16 mouse cellular contexts compared by ENCODE assay signal in the genomic region with DNA sequence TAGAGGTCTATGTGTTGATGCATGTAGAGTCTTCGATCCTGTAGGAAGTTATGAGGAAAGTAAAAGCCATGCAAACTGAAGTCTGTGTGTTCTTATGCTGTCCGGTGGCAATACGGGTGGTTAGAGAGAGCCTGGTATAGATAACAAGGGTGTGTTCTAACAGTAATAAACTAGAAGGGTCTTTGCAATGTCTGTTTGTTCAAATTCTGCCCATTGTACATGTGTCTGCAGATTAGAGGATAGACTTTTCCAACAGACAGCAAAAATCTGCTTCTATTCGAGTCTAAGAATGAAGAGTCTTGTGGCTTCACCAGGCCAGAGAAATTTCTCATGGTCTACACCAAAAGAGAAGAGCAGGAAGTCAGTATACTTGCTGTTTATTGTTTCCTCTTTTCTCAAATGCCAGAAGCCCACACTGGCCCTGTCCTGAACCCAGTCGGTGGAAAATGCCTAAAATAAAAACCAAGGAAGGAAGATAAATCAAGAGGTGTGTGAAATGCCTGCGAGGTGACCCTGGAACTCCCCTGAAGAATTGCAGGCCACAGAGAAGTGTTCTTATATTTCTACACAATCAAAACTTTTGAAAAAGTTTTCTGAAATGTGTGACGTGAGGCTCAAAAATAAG. TPM values are rescaled to one million over a fixed set of nuclear protein-coding genes. Genes with fewer than 3 reads are reported as not detected.
DNase-seq lines count a peak whose midpoint lies in the region; ATAC-seq lines count a peak whose summit lies in the region.
"Had no signal": no experiment of that assay in that cellular context is flagged by ENCODE, and none has a peak within 500 bp of the region (broad histone marks: within the 10 kb centered on the region; RNA-seq: fewer than 3 reads in every experiment).

No protein-coding gene starts in this region.

- no peak overlapping the region for H3K9ac ChIP-seq in heart, embryonic 13.5 days
- H3K9ac ChIP-seq in liver, embryonic 16.5 days (ENCODE audit: low read depth, low read length), result no peak overlapping the region
- H3K9ac ChIP-seq: embryonic facial prominence, embryonic 12.5 days; forebrain, embryonic 13.5 days; limb, embryonic 15.5 days had no signal

- 0 out of 2 replicates have a peak overlapping the region, but pooled peaks have one; percentile 20 for H3K27ac ChIP-seq in heart, embryonic 13.5 days (replicated peaks)
- no peak overlapping the region for H3K27ac ChIP-seq in heart, embryonic 10.5 days
- peak overlapping the region; percentile 62 for H3K27ac ChIP-seq in liver, embryonic 16.5 days (ENCODE audit: low read length)
- H3K27ac ChIP-seq: embryonic facial prominence, embryonic 12.5 days; forebrain, embryonic 13.5 days; limb, embryonic 15.5 days had no signal

- H3K4me1 ChIP-seq in heart, embryonic 13.5 days, result peaks cover 12% of the 10 kb centered on the region
- H3K4me1 ChIP-seq in heart, embryonic 10.5 days, result 0 out of 2 replicates have a peak, but pooled peaks cover 9% of the 10 kb centered on the region
- peaks cover 24% of the 10 kb centered on the region for H3K4me1 ChIP-seq in liver, embryonic 16.5 days (ENCODE audit: control insufficient read depth, low read depth, low read length)
- H3K4me1 ChIP-seq: forebrain, embryonic 13.5 days; limb, embryonic 15.5 days had no signal

- no peak overlapping the region for H3K4me3 ChIP-seq in heart, embryonic 13.5 days
- no peak overlapping the region for H3K4me3 ChIP-seq in heart, embryonic 10.5 days
- H3K4me3 ChIP-seq in liver, embryonic 16.5 days (ENCODE audit: low read depth, low read length), result no peak overlapping the region
- H3K4me3 ChIP-seq: embryonic facial prominence, embryonic 12.5 days; forebrain, embryonic 13.5 days; limb, embryonic 15.5 days had no signal

- H3K4me2 ChIP-seq in heart, embryonic 13.5 days, result no peak overlapping the region
- H3K4me2 ChIP-seq in liver, embryonic 16.5 days (ENCODE audit: low read depth, low read length), result no peak overlapping the region
- H3K4me2 ChIP-seq: embryonic facial prominence, embryonic 12.5 days; forebrain, embryonic 13.5 days; limb, embryonic 15.5 days had no signal

- H3K36me3 ChIP-seq in heart, embryonic 13.5 days, result no peaks in the 10 kb centered on the region
- no peaks in the 10 kb centered on the region for H3K36me3 ChIP-seq in heart, embryonic 10.5 days
- H3K36me3 ChIP-seq in liver, embryonic 16.5 days (ENCODE audit: control insufficient read depth, insufficient read depth), result no peaks in the 10 kb centered on the region
- H3K36me3 ChIP-seq: embryonic facial prominence, embryonic 12.5 days; limb, embryonic 15.5 days had no signal

- ATAC-seq in heart, embryonic 13.5 days (ENCODE audit: extremely low read depth, insufficient number of reproducible peaks, low FRiP score, low TSS enrichment), result no peak
- 0 out of 2 replicates have a peak, but pooled peaks have one; percentile 20 for ATAC-seq in liver, embryonic 16.5 days (ENCODE audit: low read depth)
- ATAC-seq: forebrain, embryonic 13.5 days; Patski had no signal

- H3K27me3 ChIP-seq in heart, embryonic 13.5 days (replicated peaks), result no peaks in the 10 kb centered on the region
- no peaks in the 10 kb centered on the region for H3K27me3 ChIP-seq in heart, embryonic 10.5 days (ENCODE audit: insufficient read depth, poor library complexity, severe bottlenecking)
- no peaks in the 10 kb centered on the region for H3K27me3 ChIP-seq in liver, embryonic 16.5 days (ENCODE audit: control insufficient read depth, insufficient read depth, low read depth, low read length)
- H3K27me3 ChIP-seq: embryonic facial prominence, embryonic 12.5 days; forebrain, embryonic 13.5 days; limb, embryonic 15.5 days; Patski had no signal

- H3K9me3 ChIP-seq in heart, embryonic 13.5 days, result no peaks in the 10 kb centered on the region
- H3K9me3 ChIP-seq in heart, embryonic 10.5 days, result no peaks in the 10 kb centered on the region
- H3K9me3 ChIP-seq in liver, embryonic 16.5 days (replicated peaks; ENCODE audit: control insufficient read depth, low read length), result no peaks in the 10 kb centered on the region
- H3K9me3 ChIP-seq: embryonic facial prominence, embryonic 12.5 days; forebrain, embryonic 13.5 days; limb, embryonic 15.5 days had no signal

- DNase-seq in heart, embryonic 10.5 days (ENCODE audit: low spot score), result no peak
- peak; percentile 5 for DNase-seq in thymus, postnatal 0 days (ENCODE audit: low spot score)
- no peak for DNase-seq in thymus, adult 18-20 months
- DNase-seq in right cerebral cortex, postnatal 4 days, result no peak
- DNase-seq in ovary, postnatal 10 days (ENCODE audit: low spot score), result no peak
- no peak for DNase-seq in cerebellum, postnatal 14 days
- DNase-seq: adrenal gland, postnatal 25 days; cerebellum, adult 2 months; gastrocnemius, postnatal 36 days had no signal

- 52% methylated on average over 7 of the region's 7 CpGs for WGBS in heart, embryonic 13.5 days
- WGBS in heart, embryonic 10.5 days, result 65% methylated on average over 7 of the region's 7 CpGs
- WGBS in liver, embryonic 16.5 days (ENCODE audit: insufficient replicate concordance), result 18% methylated on average over 7 of the region's 7 CpGs

RNA-seq across cellular contexts. Expression of a gene that starts 8.8 kb away (rescaled TPM):
- polyA plus RNA-seq in heart, embryonic 13.5 days (2015; fragmentation: Nextera tagmentation; extraction: Ambion mirVana), result 32.8 and 33.3 TPM in 2 replicates
- polyA plus RNA-seq in heart, embryonic 10.5 days (2016; fragmentation: Nextera tagmentation; extraction: Ambion mirVana), result 33.6 and 36.7 TPM in 2 replicates
- 540 and 641 TPM in 2 replicates for polyA plus RNA-seq in thymus, postnatal 0 days (2015; fragmentation: Nextera tagmentation; extraction: Ambion mirVana)
- polyA plus RNA-seq in liver, embryonic 16.5 days (2015; fragmentation: Nextera tagmentation; extraction: Ambion mirVana), result 49.1 and 49.9 TPM in 2 replicates

RNA-seq across cellular contexts. Expression of a gene that starts 38.9 kb away (rescaled TPM):
- not detected in 2 replicates for polyA plus RNA-seq in heart, embryonic 13.5 days (2015; fragmentation: Nextera tagmentation; extraction: Ambion mirVana)
- polyA plus RNA-seq in heart, embryonic 10.5 days (2016; fragmentation: Nextera tagmentation; extraction: Ambion mirVana), result not detected in 2 replicates
- 0.10 and 0.12 TPM in 2 replicates for polyA plus RNA-seq in thymus, postnatal 0 days (2015; fragmentation: Nextera tagmentation; extraction: Ambion mirVana)
- 0.05 TPM in 1 of 2 replicates, not detected in the other for polyA plus RNA-seq in liver, embryonic 16.5 days (2015; fragmentation: Nextera tagmentation; extraction: Ambion mirVana)
- polyA plus RNA-seq: C2C12; cerebellum, adult 2 months; embryonic facial prominence, embryonic 12.5 days; forebrain, embryonic 13.5 days; Patski had no signal

Comparison
In these comparisons a context has a peak if more than half of its experiments do, and no peak if none do; other contexts are left out.
1. RNA of a gene that starts 8.8 kb away (polyA plus RNA-seq): 540 to 641 TPM in thymus, postnatal 0 days; 49.1 to 49.9 TPM in liver, embryonic 16.5 days, 33.6 to 36.7 TPM in heart, embryonic 10.5 days and 32.8 to 33.3 TPM in heart, embryonic 13.5 days; every median in the first group is over 10 times any median in the second.